In genomic region chr13:30913757-30914156, GRCm38 (mm10) we compare ENCODE assay signal across 23 mouse cellular contexts. TPM values are rescaled to one million over a fixed set of nuclear protein-coding genes. Genes with fewer than 3 reads are reported as not detected.
DNase-seq lines count a peak whose midpoint lies in the region; ATAC-seq and TF ChIP-seq lines count a peak whose summit lies in the region.
"Had no signal": no experiment of that assay in that cellular context is flagged by ENCODE, and none has a peak within 500 bp of the region (broad histone marks: within the 10 kb centered on the region; RNA-seq: fewer than 3 reads in every experiment).

No protein-coding gene starts in this region.

- peaks cover 6 to 22% of the 10 kb centered on the region in 2 experiments; a peak in 3 of 4 replicates for H3K4me1 ChIP-seq in CH12.LX (ENCODE audit: control insufficient read depth in 1 of 2, insufficient read depth in 2 of 2)
- H3K4me1 ChIP-seq in forebrain, embryonic 11.5 days (replicated peaks; ENCODE audit: control insufficient read depth, insufficient read depth, low read length) = no peaks in the 10 kb centered on the region
- H3K4me1 ChIP-seq: embryonic facial prominence, embryonic 15.5 days had no signal

- TF ChIP-seq RAD21 in CH12.LX (IDR thresholded peaks at IDR 0.05; ENCODE audit: low read depth, low read length) = no peak

- in situ Hi-C loops in CH12.LX (cut with MboI; ENCODE audit: low pct_ligation_motif_present, low pct_unique_long_range_greater_than_20kb, low sequenced_read_pairs) = no loop called here

- H3K27ac ChIP-seq in CH12.LX (ENCODE audit: insufficient read depth, low read depth) = no peak overlapping the region
- H3K27ac ChIP-seq in forebrain, embryonic 11.5 days (ENCODE audit: low read depth, low read length) = no peak overlapping the region
- H3K27ac ChIP-seq: embryonic facial prominence, embryonic 15.5 days; forebrain, embryonic 10.5 days; forebrain, embryonic 15.5 days; heart, embryonic 13.5 days; hindbrain, embryonic 12.5 days; intestine, embryonic 15.5 days had no signal

- DNase-seq in heart, adult 11 months = peak; percentile 9
- no peak for DNase-seq in heart, postnatal 36 days
- peak; percentile 33 for DNase-seq in CH12.LX (ENCODE audit: extremely low read depth)
- DNase-seq in left cerebral cortex, adult 18-20 months (ENCODE audit: low spot score in 2 of 2) = no peak
- no peak for DNase-seq in forebrain, embryonic 11.5 days (ENCODE audit: low spot score)
- DNase-seq: adrenal gland, postnatal 14 days; cerebellum, adult 11-12 months; cerebellum, adult 9-11 months; gastrocnemius, postnatal 14 days; heart, postnatal 4 days; kidney, adult 18-20 months had no signal

- no peak for TF ChIP-seq CTCF in CH12.LX (conservative IDR thresholded peaks at IDR 0.05 in 1 of 2, IDR thresholded peaks at IDR 0.05 in 1 of 2; ENCODE audit: low read depth in 2 of 2, low read length in 2 of 2)

- H3K79me2 ChIP-seq in CH12.LX (replicated peaks; ENCODE audit: control insufficient read depth, extremely low read depth, insufficient read depth, poor library complexity, severe bottlenecking) = no peaks in the 10 kb centered on the region

- H3K27me3 ChIP-seq in CH12.LX (replicated peaks) = no peaks in the 10 kb centered on the region
- no peaks in the 10 kb centered on the region for H3K27me3 ChIP-seq in forebrain, embryonic 11.5 days (ENCODE audit: control insufficient read depth, insufficient read depth, low read length)
- H3K27me3 ChIP-seq: embryonic facial prominence, embryonic 15.5 days; forebrain, embryonic 15.5 days; heart, embryonic 13.5 days; hindbrain, embryonic 12.5 days; intestine, embryonic 15.5 days had no signal

- no peak overlapping the region for H3K9ac ChIP-seq in CH12.LX (ENCODE audit: insufficient read depth, low read depth)
- no peak overlapping the region for H3K9ac ChIP-seq in forebrain, embryonic 11.5 days (ENCODE audit: low read length)
- H3K9ac ChIP-seq: embryonic facial prominence, embryonic 15.5 days; forebrain, embryonic 15.5 days; heart, embryonic 13.5 days; hindbrain, embryonic 12.5 days; intestine, embryonic 15.5 days had no signal

- peaks cover 9 to 40% of the 10 kb centered on the region in 2 experiments for H3K36me3 ChIP-seq in CH12.LX (replicated peaks in 1 of 2; ENCODE audit: control insufficient read depth in 1 of 2, insufficient read depth in 1 of 2, low read length in 1 of 2)
- no peaks in the 10 kb centered on the region for H3K36me3 ChIP-seq in forebrain, embryonic 11.5 days (ENCODE audit: control insufficient read depth, insufficient read depth, low read length)
- H3K36me3 ChIP-seq: embryonic facial prominence, embryonic 15.5 days; forebrain, embryonic 15.5 days; intestine, embryonic 15.5 days had no signal

- dilution Hi-C loops in CH12.LX (cut with MboI; ENCODE audit: extremely low pct_ligation_motif_present, extremely low pct_unique_long_range_greater_than_20kb, low sequenced_read_pairs) = no loop called here

- no peak for TF ChIP-seq POLR2A in CH12.LX (IDR thresholded peaks at IDR 0.05; ENCODE audit: low read depth, low read length)

- no peak overlapping the region for H3K4me2 ChIP-seq in CH12.LX (ENCODE audit: insufficient read depth, low read depth, poor library complexity, severe bottlenecking)
- no peak overlapping the region for H3K4me2 ChIP-seq in forebrain, embryonic 11.5 days (ENCODE audit: low read depth, low read length, severe bottlenecking)
- H3K4me2 ChIP-seq: embryonic facial prominence, embryonic 15.5 days; forebrain, embryonic 15.5 days; heart, embryonic 13.5 days; hindbrain, embryonic 12.5 days; intestine, embryonic 15.5 days had no signal

- intact Hi-C loops in heart, postnatal 36 days (cut with DNase I) = no loop called here

- H3K9me3 ChIP-seq in CH12.LX (replicated peaks; ENCODE audit: low read length) = no peaks in the 10 kb centered on the region
- H3K9me3 ChIP-seq in forebrain, embryonic 11.5 days (ENCODE audit: control insufficient read depth, low read length) = no peaks in the 10 kb centered on the region
- H3K9me3 ChIP-seq: embryonic facial prominence, embryonic 15.5 days; forebrain, embryonic 10.5 days; forebrain, embryonic 15.5 days; heart, embryonic 13.5 days; hindbrain, embryonic 12.5 days; intestine, embryonic 15.5 days had no signal

- no peak for TF ChIP-seq EP300 in CH12.LX (IDR thresholded peaks at IDR 0.05; ENCODE audit: low read length)

- peak; percentile 64 for ATAC-seq in inflammation-experienced regulatory T-cells, adult 6 months
- no peak for ATAC-seq in megakaryocyte-erythroid progenitor cell, adult 5-6 weeks (replicated peaks; ENCODE audit: low FRiP score, low TSS enrichment, poor library complexity, severe bottlenecking)
- no peak for ATAC-seq in forebrain, embryonic 11.5 days (replicated peaks; ENCODE audit: low FRiP score)
- ATAC-seq: forebrain, embryonic 15.5 days; intestine, embryonic 15.5 days had no signal

- no peak overlapping the region for H3K4me3 ChIP-seq in CH12.LX (replicated peaks in 1 of 3; ENCODE audit: low read depth in 2 of 3, low read length in 2 of 3, poor library complexity in 1 of 3)
- no peak overlapping the region for H3K4me3 ChIP-seq in forebrain, embryonic 11.5 days (ENCODE audit: low read depth, low read length)
- H3K4me3 ChIP-seq: embryonic facial prominence, embryonic 15.5 days; erythroblast, embryonic 14.5 days; forebrain, embryonic 10.5 days; forebrain, embryonic 15.5 days; heart, embryonic 13.5 days; hindbrain, embryonic 12.5 days; intestine, embryonic 15.5 days had no signal

TF ChIP-seq in CH12.LX, 34 proteins besides CTCF, POLR2A, EP300 and RAD21:
- TF ChIP-seq USF1 (IDR thresholded peaks at IDR 0.05; ENCODE audit: low read depth, low read length) (no peak), JUND (conservative IDR thresholded peaks at IDR 0.05; ENCODE audit: low read depth, low read length) (0 out of 2 replicates have a peak, but pooled peaks have one; percentile 8)

RNA-seq across cellular contexts. Expression of gene Hus1b, which starts 33.8 kb away (rescaled TPM):
- total RNA-seq in heart, postnatal 36 days (2021) = under 1 TPM in 1 of 2 experiments, not detected in 1; 0.25 TPM
- total RNA-seq in CH12.LX (2012; rRNA removed) (7.3 and 8.1 TPM in 2 replicates), CH12.LX (2014; rRNA removed) (17.8 and 18.2 TPM in 2 replicates)
- polyA plus RNA-seq in CH12.LX (2012; ENCODE audit: insufficient read length, low read depth) = 9.0 and 9.4 TPM in 2 replicates
- polyA plus RNA-seq in inflammation-experienced regulatory T-cells, adult 6 months (2017; shearing (Covaris generic)) = under 1 TPM in 2 of 3 experiments, not detected in 1; 0.86 to 0.91 TPM
- total RNA-seq in megakaryocyte-erythroid progenitor cell, adult 5-6 weeks (2014; fragmentation: Nextera tagmentation) = 1.1 and 2.0 TPM in 2 replicates
- total RNA-seq in megakaryocyte-erythroid progenitor cell, adult 5-6 weeks (2017) = 1.4 TPM in 1 of 2 replicates, not detected in the other
- under 1 TPM; 0.47 to 0.72 TPM for total RNA-seq in left cerebral cortex, adult 18-20 months (2021)
- not detected in 2 replicates for polyA plus RNA-seq in forebrain, embryonic 11.5 days (2014; fragmentation: Nextera tagmentation; extraction: Ambion mirVana)
- polyA plus RNA-seq: embryonic facial prominence, embryonic 11.5 days; embryonic facial prominence, embryonic 15.5 days; erythroblast, embryonic 14.5 days; forebrain, embryonic 10.5 days; forebrain, embryonic 15.5 days; heart, embryonic 13.5 days; heart, postnatal 0 days; hindbrain, embryonic 12.5 days; hindbrain, embryonic 16.5 days; intestine, embryonic 15.5 days had no signal

Comparison
In these comparisons a context has a peak if more than half of its experiments do, and no peak if none do; other contexts are left out.
1. DNase-seq: peak in heart, adult 11 months (single experiment) and CH12.LX (single experiment); none in heart, postnatal 36 days (0 of 2), left cerebral cortex, adult 18-20 months (0 of 2) and forebrain, embryonic 11.5 days (single experiment).